Mouse (Mus musculus): ENCODE measurements around the gene Car11.

DNA sequence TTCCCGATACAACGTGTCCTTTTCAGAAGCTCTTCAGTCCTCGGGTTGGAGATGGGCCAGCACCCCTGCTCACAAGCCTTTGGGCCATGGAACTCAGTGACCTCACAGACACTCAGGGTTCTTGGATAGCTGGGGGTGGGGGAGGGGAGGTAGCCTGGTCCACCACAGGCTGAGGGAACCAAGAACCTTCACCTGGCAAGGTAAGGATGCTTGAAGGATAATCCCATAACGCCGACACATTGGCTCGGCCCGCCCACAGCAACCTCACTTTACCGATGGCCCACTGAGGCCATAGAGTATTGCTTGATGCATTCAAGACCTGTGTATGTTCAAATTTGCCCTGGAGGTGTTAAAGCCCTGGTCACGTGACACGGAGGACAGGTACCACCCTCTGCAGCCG, 26.1 kb downstream of the Car11 start, which contains the start of gene Spaca4:
- no peak for TF ChIP-seq GATA1 (IDR thresholded peaks at IDR 0.05; ENCODE audit: low read depth, low read length)
- TF ChIP-seq HCFC1 (IDR thresholded peaks at IDR 0.05; ENCODE audit: low read depth, low read length): no peak
- TF ChIP-seq EP300 (IDR thresholded peaks at IDR 0.05; ENCODE audit: low read depth in 1 of 2, low read length in 2 of 2): no peak

All from MEL (cell line).